Mouse (Mus musculus): ENCODE results near the gene Loxl1.

DNA sequence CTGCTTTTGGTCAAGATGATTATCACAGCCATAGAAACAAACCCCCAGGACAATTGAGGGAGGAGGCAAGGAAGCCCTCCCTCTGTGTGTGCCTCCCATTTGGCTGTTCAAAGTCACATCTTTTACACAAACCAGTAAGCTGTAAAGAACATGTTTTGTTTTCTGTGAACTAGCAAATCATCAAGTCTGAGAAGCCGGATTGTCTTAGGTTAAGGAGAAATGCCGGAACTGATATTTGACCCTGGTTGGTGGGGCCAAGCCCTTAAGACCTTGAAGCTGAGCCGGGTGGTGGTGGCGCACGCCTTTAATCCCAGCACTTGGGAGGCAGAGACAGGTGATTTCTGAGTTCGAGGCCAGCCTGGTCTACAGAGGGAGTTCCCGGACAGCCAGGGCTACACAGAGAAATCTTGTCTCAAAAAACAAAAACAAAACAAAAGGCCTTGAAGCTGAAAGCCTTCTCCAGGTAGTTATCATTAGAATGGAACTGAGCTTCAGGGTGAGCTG, 38.8 kb downstream of the Loxl1 start:
- TF ChIP-seq CTCF (IDR thresholded peaks at IDR 0.05; ENCODE audit: insufficient read depth, low read depth, low read length), result no peak
- no peak for TF ChIP-seq POLR2A (IDR thresholded peaks at IDR 0.05; ENCODE audit: insufficient read depth, low read depth, low read length)
